Mouse (Mus musculus): ENCODE measurements at regions not wholly inside any gene's neighbourhood (a gene's known extent, or its start where the extent isn't known, plus 50 kb on each side); places are given as distances from the start of the nearest gene placed in this dataset.
A peak's percentile ranks its signal among the peaks of the same experiment; 100 is the strongest.

- TF ChIP-seq CTCF (IDR thresholded peaks at IDR 0.05; ENCODE audit: control insufficient read depth, insufficient read depth, insufficient read length) (no peak), MYOD1 (IDR thresholded peaks at IDR 0.05; ENCODE audit: control insufficient read depth, insufficient read length, low read depth) (no peak), MYOG (IDR thresholded peaks at IDR 0.05; ENCODE audit: control insufficient read depth, extremely low read depth, insufficient read length) (no peak), USF1 (IDR thresholded peaks at IDR 0.05; ENCODE audit: low read depth) (no peak), FOSL1 (IDR thresholded peaks at IDR 0.05; ENCODE audit: insufficient read depth, low read length, poor library complexity, severe bottlenecking) (no peak), MAX (IDR thresholded peaks at IDR 0.05) (no peak), CEBPB (IDR thresholded peaks at IDR 0.05; ENCODE audit: low read depth) (peak; percentile 13)
Observed at GRCm38 (mm10) chr12:14065401-14065800, 86.5 kb downstream of the Fam84a start.

All from C2C12 (cell line).